Mouse (Mus musculus) gastrocnemius, postnatal 10 days (tissue): Measurements from ENCODE around the gene Gm6657. TPM values are rescaled to one million over a fixed set of nuclear protein-coding genes. Genes with fewer than 3 reads are reported as not detected.
A peak's percentile ranks its signal among the peaks of the same experiment; 100 is the strongest.

Experiments
- DNase-seq: peaks from one replicate; pipeline ENCODE4 v3.0.0; 2021; ENCODE audit warnings: mixed read lengths
- long read RNA-seq, 2 experiments: library from polyadenylated mRNA; stranded (forward); transcript quantifications; one replicate each; pipeline ENCODE4 v2.0.0; 2021
- total RNA-seq, 2 experiments: library from RNA; stranded (reverse); gene quantifications; 2 replicates each; pipeline ENCODE4 v1.2.3; 2021

Gm6657 gene
- not detected for total RNA-seq
- long read RNA-seq, experiment 1: 0 reads
- long read RNA-seq, experiment 2: 0 reads

GRCm38 (mm10) chr12:78193942-78194341, at the start of gene Gm6657:
Gene Gm6657, plus strand, starts transcription at chr12:78194242.
- DNase-seq: no peak

- DNase-seq: no peak
Observed at GRCm38 (mm10) chr12:78153308-78154002, 40.6 kb upstream of the Gm6657 start.

DNA sequence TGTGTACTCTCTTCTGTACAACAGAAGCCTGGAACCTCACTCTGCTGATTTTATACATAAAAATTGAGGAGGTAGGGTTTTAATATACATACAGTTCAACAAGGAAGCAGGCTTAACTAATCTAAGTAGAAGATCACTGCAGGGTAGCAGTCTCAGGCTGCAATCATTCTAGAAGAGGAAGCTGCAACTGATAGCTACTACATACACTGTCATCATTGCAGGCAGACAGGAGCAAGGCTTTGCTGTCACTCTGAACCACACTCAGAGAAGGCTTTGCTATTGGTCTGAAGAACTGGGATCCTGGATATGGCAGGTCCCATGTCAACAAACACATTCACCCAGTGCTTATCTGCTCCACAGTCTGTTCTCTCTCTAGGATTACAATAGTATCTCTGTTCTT, 23.9 kb upstream of the Gm6657 start:
- DNase-seq: no peak

DNA sequence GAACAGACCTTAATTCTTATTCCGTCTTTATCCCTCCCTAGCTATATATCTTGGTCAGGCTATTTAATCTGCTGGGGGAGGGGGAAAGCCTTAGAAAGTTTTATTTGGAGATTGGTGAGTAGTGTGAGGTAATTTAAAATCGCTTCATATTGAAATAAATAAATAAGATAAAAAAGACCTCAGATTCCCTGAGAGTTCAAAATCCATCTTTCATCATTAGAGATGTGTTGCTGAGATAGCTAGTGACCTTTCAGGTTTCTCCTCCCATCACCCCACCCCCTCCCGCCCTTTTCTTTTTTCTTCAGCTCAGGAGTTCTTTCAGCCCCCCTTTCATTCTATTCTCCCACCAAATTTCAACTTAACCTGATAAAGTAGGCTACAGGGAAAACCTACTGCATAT, 20.1 kb upstream of the Gm6657 start:
- no peak for DNase-seq

DNA sequence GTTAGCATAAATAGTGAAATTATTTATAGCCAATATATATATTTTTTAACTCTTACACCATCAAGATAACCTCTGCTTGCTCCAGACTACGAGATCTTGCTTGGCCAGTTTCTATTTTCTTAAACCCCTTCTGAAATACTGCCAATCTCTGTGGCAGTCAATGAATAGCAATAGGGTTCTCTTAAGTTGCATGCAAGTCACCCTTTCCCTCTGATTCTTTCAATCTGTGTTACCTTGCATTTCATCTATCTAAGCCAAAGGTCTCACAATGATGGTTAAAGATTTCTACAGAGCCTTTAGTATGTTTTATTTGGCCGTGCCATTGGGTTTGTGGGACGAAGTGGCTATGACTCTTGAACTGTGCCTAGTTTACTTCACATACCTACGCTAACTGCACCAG, 19.4 kb upstream of the Gm6657 start:
- no peak for DNase-seq

GRCm38 (mm10) chr12:78181452-78181851, 12.6 kb upstream of the Gm6657 start:
- DNase-seq: no peak

GRCm38 (mm10) chr12:78195368-78195767, 1.3 kb downstream of the Gm6657 start:
- DNase-seq: no peak

GRCm38 (mm10) chr12:78203646-78204045, 9.6 kb downstream of the Gm6657 start:
- no peak for DNase-seq

DNA sequence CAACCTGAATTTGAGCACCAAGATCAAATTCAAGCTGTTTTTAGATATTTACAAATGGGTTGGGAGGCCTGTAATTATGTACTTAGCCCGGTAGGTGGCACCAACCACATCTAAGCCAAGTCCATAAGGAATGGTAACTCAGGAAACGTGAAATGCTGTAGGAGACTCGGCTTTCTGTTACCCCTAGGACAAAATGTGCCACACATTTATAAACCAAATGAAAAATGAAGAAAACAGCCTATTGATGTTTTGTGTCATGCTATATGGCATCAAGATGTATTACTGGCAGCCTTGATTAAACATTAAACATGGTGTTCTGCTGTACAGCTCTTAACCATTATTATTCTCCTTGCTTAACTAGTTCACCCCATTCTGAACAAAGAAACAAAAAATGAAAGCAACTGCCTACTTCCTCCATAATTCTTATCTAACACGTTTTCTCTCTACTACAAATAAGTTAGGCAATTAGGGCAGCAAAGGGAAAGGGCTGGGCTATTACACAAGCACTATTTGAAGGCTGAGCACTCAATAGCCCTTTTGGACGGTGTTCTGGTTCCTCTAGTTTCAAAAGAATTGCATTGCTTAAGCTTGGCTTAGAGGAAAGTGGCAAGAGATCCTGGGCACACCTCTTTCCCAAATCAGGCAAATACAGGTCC, 12.0 kb downstream of the Gm6657 start:
- DNase-seq: peak; percentile 16

DNA sequence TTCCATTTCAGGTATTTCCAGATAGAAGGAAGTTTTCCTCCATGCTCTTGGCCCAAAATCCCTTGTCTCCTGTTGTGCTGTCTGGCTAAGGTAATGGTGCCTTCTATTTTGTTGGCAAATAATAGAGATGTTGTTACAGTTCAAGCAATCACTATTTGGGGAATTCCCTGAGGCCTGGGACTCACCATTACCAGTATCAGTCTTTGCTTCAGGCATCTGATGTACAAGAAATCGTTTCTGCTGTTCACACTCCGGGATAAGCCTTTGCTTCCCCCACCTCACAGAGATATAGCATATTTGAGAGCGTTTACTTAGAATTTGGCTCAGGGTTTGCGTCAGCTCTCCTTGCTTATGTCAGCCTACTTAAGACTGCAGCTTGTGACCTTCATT, 12.5 kb downstream of the Gm6657 start:
- no peak for DNase-seq

GRCm38 (mm10) chr12:78209856-78210255, 15.8 kb downstream of the Gm6657 start:
- no peak for DNase-seq

- no peak for DNase-seq
Observed at GRCm38 (mm10) chr12:78215490-78215889, 21.4 kb downstream of the Gm6657 start.

DNA sequence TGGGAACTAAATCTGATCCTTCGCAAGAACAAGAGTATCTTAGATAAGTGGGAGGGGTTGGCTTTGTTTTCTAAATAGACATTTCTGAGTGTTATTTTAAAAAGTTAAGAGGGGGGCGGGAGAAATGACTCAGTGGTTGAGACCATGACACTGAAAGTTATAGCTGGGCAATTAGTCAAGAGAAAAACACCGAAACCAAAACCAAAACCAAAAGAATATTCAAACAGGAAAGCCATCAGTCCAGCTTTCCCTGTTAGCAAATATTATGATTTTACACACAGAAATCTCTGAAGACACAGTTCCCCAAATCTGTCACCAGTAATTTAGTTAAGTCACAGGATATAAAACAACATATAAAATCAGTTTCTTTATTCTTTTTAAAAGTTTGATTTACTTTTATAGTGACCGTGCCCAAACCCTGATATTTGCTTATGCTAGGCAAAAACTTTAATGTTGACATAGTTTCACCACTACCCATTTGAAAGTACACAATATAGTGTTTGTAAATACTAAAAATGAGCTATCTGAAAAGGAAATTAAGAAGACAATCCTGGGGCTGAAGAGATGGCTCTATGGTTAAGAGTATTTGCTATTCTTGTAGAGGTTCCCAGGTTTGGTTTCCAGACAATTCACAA, 25.3 kb downstream of the Gm6657 start:
- no peak for DNase-seq

DNA sequence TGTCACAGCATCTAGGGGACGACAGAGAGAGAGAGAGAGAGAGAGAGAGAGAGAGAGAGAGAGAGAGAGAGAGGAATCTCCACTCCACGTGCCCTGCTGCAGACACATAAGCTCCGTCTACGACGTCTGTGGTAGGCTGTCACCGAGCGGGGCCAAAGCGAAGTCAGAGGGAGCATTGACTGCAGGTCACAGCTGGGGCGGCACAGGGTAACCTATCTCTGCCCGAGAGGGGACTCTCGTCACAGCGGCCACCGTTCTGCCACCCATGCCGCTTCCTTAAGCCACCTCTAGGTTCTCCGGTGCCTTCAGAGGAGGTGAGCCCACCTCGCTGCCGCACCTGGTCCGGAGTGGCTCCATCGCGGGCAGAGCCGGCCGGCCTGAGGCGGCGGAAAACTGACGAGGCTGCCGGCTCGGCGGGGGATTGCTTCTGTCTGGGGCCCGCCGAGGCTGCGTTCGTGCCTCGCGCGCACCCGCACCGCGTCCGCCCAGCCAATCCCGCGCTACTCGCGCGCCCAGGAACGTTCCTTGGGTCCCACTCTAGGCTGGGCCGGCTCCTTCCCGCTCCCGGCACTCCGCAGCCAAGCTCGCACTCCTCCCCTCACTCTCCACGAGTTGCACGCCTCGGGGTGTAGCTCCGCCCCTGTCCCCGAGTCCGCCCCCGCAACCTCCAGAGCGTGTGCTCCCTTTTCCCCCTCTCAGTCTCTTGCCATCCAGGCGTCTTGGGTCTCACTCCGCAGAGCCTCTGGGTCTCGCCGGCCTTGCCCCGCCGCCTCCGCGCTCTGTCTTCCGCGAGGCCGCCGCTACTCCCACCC, 31.9 kb downstream of the Gm6657 start, which contains the start of gene Gphn:
Gene Gphn, plus strand, starts transcription at position 673 of the 812 bp plus-strand sequence.
- peak; percentile 84 for DNase-seq

DNA sequence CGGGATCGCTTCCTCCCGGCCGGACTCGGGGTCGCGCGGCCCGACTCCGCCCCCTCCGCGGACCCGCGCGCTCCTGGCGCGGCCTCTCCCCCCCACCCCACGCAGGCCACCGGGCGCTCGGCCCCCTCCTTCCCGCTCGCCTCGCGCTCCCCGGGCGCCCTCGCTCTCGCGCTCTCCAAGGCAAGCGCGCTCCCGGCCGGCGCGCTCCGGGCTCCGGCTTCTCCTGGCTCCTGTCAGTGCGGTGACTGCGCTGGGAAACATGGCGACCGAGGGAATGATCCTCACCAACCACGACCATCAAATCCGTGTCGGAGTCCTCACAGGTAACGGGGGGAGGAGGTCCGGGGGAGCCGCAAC, 32.5 kb downstream of the Gm6657 start:
- no peak for DNase-seq

- peak; percentile 44 for DNase-seq
Observed at GRCm38 (mm10) chr12:78227021-78227932, 33.2 kb downstream of the Gm6657 start.

DNA sequence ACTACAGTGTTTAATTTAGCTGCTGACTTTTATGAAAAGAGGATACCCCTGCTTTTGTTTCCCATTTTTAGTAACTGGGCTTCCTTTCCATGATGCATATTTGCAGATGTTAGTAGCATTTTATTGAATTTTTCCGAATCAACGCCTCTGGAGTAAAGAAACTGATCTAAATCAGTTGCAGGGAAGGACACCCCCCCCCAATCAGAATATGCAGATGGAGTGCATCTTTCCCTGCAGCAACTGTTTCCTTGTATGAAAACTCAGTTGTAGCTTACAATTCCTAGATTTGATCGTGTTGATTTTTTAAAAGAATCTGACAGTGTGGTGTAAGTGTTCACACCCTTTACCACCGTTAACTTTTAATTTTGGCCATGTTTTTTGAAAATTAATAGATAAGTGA, 34.1 kb downstream of the Gm6657 start:
- DNase-seq: no peak

DNA sequence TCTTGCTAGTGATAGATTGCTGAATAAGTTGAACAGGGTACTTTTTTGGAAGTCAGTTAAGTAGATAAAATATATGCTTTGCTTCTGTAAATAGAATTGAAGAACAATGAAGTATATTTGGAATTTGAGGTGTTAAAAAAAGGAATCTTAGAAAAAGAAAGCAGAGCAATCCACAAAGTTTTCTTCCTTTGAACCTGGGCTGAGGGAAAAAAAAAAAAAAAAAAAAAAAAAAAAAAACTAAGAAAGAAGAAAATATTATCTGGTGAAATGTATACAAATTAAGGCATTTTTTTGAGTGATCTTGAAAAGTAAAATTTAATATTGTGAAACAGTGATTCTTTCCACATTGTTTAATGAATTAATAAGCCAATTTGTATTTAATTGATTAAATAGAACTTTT, 38.5 kb downstream of the Gm6657 start:
- no peak for DNase-seq

DNA sequence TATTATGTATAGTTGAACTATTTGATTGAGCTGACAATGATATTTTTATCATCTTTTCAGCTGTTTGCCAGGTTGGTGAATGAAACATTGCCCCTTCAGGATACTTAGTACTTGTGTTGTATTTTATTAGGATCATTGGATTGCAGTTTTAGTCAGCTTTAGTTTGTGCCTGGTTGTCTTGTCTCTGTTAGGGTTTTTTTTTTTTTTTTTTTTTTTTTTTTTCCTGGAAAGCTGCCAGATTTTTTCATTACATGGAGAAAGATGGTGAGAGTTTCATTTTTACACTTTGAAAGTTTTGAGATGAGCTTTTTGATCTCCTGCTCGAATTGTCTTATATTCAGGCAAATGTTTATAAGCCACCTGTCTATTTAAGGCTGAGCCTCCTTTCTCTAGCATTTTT, 54.3 kb downstream of the Gm6657 start:
- no peak for DNase-seq

DNA sequence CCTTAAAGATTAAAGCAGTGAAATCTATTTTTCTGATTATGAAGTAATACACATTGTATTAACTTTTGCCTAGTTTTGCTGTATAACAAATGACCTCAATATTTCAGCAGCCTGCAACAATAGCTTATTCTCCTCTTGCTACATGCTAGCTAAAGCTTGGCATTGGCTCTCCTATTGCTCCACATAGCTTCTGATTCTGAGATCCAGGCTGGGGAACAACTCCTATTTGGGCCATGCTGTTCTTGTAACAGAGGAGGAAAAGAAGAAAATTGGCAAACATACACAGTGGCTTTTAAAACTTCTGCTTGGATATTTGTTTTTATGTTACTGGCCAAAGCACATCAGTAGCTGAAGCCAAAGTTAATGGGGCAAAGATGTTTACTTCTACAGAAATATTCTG, 55.1 kb downstream of the Gm6657 start:
- DNase-seq: no peak
